Mouse (Mus musculus) left cerebral cortex, adult 2 months (tissue): Measurements from ENCODE around the gene Wdr70. TPM values are rescaled to one million over a fixed set of nuclear protein-coding genes. Genes with fewer than 3 reads are reported as not detected.
"Not testable (repeated sequence)": the region's sequence is repeated elsewhere in the genome, so short reads cannot be mapped to it uniquely, and the experiment has no call there.

Experiments used
- DNase-seq, 2 experiments: peaks; one replicate each; pipeline ENCODE4 v3.0.0; 2021 to 2022; ENCODE audit warnings: low spot score in 2 of 2, mixed read lengths in 1 of 2; ENCODE audit errors: extremely low spot score in 1 of 2
- H3K27ac ChIP-seq: fragments of 200-600 bp; 2 replicates; pipeline ENCODE4 v1.8.1; 2022
- H3K4me3 ChIP-seq: fragments of 200-600 bp; 2 replicates; pipeline ENCODE4 v1.8.1; 2022
- CTCF ChIP-seq: fragments of 200-600 bp; IDR thresholded peaks from 2 replicates; pipeline ENCODE4 v1.8.1; 2022; ENCODE audit warnings: antibody characterized with exemption, mild to moderate bottlenecking, moderate library complexity
- intact Hi-C: fragments of 180-260 bp; cut with DNase I; formaldehyde crosslinking; loops from one replicate; pipeline ENCODE4 v1.15.1; 2025
- total RNA-seq, 2 experiments: library from RNA; stranded (reverse); gene quantifications; 2 replicates each; pipeline ENCODE4 v1.2.3; 2021

The Wdr70 gene
- total RNA-seq, 2 experiments from 2014 or later: 33.0 to 33.2 TPM

DNA sequence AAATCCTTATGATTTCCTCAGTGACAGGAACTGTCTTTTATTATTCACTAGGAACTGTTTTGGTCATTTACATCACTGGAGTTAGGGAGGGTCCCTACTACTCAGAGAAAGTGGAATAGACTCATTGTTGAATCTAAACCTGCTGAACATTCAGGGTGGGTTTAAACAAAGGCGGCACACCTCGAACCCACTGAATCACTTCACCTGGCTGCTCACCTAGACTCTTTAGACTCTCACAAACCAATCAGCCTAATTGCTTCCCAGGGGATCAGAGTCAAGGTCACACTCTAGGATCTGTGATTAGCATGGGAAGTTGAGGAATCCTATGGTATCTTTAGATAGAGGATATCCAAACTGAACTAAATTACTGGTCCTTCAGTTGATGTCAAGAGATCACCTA is 8.3 kb downstream of the Wdr70 start:
- intact Hi-C loops: no loop called here
- TF ChIP-seq CTCF: no peak

DNA sequence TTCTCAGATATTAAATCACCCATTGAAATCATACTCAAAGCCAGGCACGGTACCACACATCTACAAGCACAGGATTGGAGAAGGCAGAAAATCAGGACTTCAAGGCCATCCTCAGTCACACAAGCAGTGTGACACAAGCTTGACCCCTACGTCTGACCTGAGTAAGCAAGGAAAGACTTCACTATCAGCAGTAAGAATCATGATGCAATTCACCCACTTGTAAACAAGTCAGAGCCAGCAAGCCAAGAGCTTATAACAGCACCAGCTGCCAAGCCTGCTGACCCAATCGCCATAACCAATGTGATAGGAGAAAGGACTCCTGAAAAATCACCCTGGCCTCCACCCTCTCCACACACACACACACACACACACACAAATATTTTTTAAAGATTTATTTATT is 10.3 kb downstream of the Wdr70 start:
- H3K4me3 ChIP-seq: no peak overlapping the region
- no peak for TF ChIP-seq CTCF
- no peak overlapping the region for H3K27ac ChIP-seq
- no peak for DNase-seq
- intact Hi-C loops: no loop called here

More for the DNA sequence above, 8.3 kb downstream of the Wdr70 start:
- Histone ChIP-seq H3K27ac (no peak overlapping the region), H3K4me3 (no peak overlapping the region)
- no peak for DNase-seq

DNA sequence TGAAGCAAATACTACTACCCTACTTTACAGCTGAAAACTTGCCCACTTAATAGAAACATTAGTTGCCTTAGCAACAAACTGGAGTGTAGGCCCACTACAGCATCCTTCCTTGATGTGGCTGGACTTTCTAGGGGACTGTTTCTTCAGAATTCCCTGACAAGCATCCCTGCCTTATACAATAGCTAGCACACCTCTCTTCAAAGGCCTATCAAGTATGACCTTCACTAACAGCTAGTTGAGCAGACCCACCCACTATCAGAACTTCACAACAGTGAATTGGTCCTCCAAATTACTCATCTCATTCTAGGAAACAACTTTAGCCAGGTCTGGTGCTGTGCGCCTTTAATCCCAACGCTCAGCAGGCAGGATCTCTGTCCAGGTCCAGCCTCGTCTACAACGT is 11.7 kb downstream of the Wdr70 start:
- Histone ChIP-seq H3K4me3 (no peak overlapping the region), H3K27ac (no peak overlapping the region)
- no peak for TF ChIP-seq CTCF
- intact Hi-C loops: no loop called here
- no peak for DNase-seq

DNA sequence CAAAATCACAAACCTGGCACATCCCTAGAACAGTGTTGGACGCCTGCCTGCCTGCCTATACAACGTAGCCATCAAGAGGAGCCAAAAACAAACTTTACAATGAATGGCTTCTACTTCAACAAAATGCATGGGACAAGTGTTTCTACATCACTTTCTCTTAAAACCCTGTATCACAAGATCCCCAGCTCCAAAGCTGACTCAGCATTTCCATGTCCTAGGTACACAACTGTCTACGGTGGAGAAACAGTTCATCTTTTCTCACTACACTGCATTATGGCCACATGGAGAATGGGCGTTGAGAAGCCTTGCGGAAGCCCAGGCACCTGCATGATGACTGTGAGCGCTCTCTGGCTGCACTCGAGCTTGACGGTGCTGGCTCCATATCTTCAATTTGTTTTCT is 16.9 kb downstream of the Wdr70 start:
- intact Hi-C loops: no loop called here
- Histone ChIP-seq H3K27ac (no peak overlapping the region), H3K4me3 (no peak overlapping the region)
- DNase-seq: no peak
- no peak for TF ChIP-seq CTCF

DNA sequence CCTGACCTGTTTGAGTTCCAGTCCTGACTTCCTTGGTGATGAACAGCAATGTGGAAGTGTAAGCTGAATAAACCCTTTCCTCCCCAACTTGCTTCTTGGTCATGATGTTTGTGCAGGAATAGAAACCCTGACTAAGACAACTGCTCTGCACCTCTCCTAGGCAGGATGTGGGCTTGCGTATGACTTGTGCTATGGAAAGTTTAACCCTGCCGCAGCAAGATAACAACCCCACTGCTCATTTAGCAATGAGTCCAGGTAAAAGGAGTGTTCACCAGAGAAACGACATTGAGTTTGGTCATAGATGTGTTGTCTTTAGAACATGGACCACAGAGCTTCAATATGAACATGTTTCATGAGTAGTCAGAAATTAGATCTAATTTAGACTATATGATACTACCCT is 25.9 kb downstream of the Wdr70 start:
- H3K27ac ChIP-seq, H3K4me3 ChIP-seq, DNase-seq, intact Hi-C loops: not testable (repeated sequence)

DNA sequence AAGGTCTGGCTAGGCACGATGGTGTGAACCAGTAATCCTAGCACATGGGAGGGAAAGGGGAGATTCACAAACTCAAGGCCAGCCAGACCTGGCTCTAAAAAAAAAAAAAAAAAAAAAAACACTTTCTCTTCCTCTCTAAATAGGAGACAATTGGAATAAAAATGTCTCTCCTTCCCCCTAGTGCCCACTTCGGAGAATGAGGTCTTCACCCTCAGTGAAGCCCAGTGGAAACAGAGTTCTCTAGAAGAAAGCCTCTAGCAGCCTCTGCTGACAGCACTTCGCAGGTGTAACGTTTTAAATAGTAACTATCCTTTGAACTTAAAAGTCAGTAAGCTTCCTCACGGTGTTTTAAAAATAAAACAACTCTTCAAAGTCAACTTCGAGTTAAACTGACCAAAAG is 33.8 kb downstream of the Wdr70 start:
- no peak for DNase-seq
- no peak overlapping the region for H3K27ac ChIP-seq
- intact Hi-C loops: no loop called here
- no peak overlapping the region for H3K4me3 ChIP-seq
- peak; percentile 15 for TF ChIP-seq CTCF

DNA sequence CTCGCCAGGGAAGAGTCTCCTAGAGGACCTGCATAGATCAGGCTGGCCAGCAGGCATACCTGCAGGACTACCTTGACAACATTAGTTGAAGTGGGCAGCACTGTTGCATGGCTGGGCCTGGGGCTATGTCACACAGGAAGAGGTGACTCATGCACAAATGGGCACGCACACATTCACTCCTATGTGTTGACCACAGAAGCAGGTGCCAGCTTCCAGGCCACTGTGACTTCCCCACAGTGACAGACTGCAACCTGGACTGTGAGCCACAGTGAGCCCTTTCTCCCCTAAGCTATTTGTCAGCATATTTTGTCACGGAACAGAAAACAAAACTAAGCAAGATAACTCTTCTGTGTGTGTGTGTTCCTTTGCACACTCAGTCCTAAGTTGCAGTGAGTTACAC is 47.8 kb downstream of the Wdr70 start:
- H3K27ac ChIP-seq: no peak overlapping the region
- no peak for TF ChIP-seq CTCF
- intact Hi-C loops: no loop called here
- no peak for DNase-seq
- H3K4me3 ChIP-seq: no peak overlapping the region

DNA sequence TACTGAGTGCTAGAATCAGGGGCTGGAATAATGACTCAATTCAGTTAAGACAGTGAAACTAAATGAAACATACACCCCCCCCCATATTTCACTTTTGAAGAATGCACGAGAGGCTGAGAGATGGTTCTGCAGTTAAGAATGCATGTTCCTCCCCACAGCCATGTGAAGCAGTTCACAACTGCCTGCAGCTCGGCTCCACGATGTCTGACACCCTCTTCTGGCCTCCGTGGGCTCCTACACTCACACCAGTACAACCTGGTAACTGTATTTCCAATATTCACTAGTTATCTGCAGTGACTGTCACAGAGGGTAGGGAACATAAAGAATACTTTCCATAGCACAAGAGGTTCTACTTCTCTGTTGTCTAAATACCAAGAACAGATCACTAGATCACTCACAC is 59.2 kb downstream of the Wdr70 start:
- TF ChIP-seq CTCF: peak; percentile 16
- intact Hi-C loops: loop anchor here (5.0 kb wide), 1 partner anchor 578 kb away; no protein-coding TSS in a partner anchor

DNA sequence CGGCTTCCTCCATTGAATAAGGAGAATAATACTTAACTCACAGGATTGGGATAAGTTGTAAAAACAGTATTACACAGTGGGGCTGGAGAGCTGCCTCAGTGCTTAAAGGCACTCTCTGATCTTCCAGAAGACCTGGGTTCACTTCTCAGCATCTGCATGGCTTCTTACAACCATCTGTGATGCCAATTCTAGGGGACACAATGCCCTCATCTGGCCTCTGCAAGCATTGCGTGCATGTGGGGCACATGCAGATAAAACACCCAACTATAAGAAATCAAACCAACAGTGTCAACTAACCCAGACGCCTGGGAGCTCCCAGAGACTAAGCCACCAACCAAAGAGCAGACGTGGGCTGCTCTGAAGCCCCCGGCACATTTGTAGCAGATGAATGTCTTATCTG is 60.6 kb downstream of the Wdr70 start:
- no peak overlapping the region for H3K4me3 ChIP-seq
- intact Hi-C loops: loop anchor here (5.0 kb wide), 1 partner anchor 576 kb away; no protein-coding TSS in a partner anchor
- no peak overlapping the region for H3K27ac ChIP-seq
- no peak; the same call in 1 of the 2 replicates for TF ChIP-seq CTCF
- no peak for DNase-seq

More for the DNA sequence above, 59.2 kb downstream of the Wdr70 start:
- Histone ChIP-seq H3K4me3 (no peak overlapping the region), H3K27ac (no peak overlapping the region)
- no peak for DNase-seq

DNA sequence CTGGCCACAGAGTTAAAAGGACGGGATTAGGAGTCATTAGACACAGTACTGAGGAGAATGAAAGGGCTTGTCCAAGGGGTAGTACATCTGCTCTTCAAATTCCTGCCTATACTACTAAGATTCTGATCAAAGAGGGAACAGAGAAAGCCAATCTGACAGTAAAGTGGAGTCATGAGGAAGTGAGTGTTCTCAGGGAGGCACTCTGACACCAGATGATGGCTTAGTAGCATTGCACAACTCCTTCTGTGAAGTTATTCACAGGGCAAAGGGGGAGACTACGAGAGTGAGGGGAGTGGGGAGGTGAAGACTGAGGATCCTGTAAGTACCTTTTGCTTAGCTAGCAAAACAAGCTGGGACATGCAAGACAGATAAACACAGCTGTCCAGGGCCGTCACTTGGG is 61.2 kb downstream of the Wdr70 start:
- Histone ChIP-seq H3K27ac (no peak overlapping the region), H3K4me3 (no peak overlapping the region)
- DNase-seq: no peak
- TF ChIP-seq CTCF: no peak
- intact Hi-C loops: loop anchor here (5.0 kb wide), 1 partner anchor 576 kb away; no protein-coding TSS in a partner anchor

DNA sequence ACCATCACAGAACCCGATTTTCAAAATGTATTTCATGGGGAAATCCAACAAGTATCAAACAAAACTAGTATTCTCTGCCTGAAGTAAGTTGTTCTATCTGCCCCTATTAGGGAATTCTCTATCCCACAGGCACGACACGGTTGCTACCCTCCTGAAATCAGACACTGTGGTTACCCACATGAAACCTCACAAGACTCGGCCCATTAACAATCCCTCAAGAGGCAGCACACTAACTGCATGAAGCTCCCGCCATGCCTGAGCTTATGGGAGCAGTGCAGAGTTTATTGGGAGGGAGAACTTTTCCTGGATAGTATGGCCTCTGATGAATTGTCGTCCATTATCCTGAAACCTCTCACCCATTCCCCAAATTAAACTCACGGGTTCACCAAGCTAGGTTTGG is 67.8 kb downstream of the Wdr70 start:
- Histone ChIP-seq H3K27ac (no peak overlapping the region), H3K4me3 (no peak overlapping the region)
- TF ChIP-seq CTCF: no peak
- DNase-seq: no peak
- intact Hi-C loops: no loop called here

DNA sequence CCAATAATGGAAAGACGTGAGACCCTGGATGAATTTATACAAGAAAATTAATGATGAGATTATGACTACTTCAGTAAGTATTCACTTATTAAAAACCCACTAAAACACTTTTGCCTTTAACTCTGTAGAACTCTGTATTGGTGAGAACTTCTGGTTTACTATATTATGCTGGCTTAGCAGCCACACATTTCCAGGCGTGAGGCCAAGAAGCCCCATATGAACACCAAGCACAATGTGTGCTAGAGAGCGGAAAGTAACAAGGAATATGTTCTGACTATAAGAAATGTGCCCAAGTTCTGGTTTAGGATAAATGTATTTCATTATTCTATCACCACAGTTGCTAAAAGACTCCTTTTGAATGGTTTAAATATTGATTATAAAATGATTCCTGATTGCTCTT is 68.4 kb downstream of the Wdr70 start:
- Histone ChIP-seq H3K27ac (no peak overlapping the region), H3K4me3 (no peak overlapping the region)
- DNase-seq: peak in 1 of 2 experiments; percentile 41
- TF ChIP-seq CTCF: no peak
- intact Hi-C loops: no loop called here

DNA sequence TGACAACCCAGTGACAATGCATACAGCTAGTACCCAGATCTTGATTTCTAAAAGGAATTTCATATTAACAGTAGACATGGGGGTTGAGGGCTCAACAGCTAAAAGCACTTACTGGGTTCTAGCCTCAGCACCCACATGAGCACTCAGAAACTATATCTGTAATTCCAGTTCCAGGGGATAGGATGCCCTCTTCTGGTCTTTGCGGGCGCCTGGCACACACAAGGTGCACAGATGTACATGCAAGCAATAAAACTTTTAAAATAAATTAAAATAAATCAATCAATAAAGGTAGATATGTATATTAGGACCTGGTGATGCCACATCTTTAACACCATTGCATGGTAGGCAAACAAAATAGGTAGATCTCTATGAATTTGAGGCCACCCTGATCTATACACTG is 71.5 kb downstream of the Wdr70 start:
- no peak for DNase-seq
- TF ChIP-seq CTCF: peak; percentile 31
- no peak overlapping the region for H3K4me3 ChIP-seq
- intact Hi-C loops: no loop called here
- no peak overlapping the region for H3K27ac ChIP-seq
